8 mouse cellular contexts compared by ENCODE assay signal in the genomic region with DNA sequence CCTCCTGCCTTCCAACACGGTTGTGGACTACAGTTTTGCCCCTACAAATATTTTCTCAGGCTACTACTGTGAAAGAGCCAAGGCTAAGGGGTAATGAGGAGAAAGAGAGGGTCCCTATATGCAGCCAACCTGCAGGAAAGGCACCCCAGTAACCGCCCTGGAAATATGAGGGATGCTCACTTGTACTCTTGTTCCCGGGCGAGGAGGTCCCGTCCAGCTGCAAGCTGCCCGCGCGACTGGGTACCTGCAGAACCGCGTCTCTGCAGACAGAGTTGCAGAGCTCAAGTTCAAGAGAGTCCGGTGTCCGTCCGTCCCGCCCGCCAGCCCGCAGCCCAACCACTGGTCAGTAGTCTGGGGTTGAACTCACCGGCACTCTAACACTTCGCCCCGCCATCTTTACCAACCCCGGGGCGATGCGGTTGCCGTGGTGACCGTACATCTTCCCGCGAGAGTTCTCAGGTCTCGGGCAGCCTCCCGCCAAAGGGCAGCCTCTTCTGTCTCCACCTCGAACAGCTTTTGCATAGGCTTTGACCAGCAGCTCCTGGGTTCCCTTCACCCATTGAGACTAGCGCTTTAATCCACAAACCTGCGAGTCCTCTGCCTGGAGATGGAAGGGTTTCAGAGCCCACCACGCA. TPM values are rescaled to one million over a fixed set of nuclear protein-coding genes. Genes with fewer than 3 reads are reported as not detected.
DNase-seq lines count a peak whose midpoint lies in the region; ATAC-seq and TF ChIP-seq lines count a peak whose summit lies in the region.

No protein-coding gene starts in this region.

- DNase-seq in CH12.LX (ENCODE audit: extremely low read depth), result peak; percentile 93
- DNase-seq in c-Kit-positive CD71-positive TER-119-negative erythroid progenitor cells, embryonic 14.5 days (ENCODE audit: low read depth), result peak; percentile 92
- peak; percentile 95 to 96 for DNase-seq in heart, postnatal 10 days
- peak; percentile 87 for DNase-seq in large intestine, adult 2 months (ENCODE audit: low read depth, low spot score)
- peak; percentile 94 for DNase-seq in liver, postnatal 0 days
- peak; percentile 95 for DNase-seq in testis, postnatal 10 days (ENCODE audit: low spot score)

- TF ChIP-seq RAD21 in CH12.LX (IDR thresholded peaks at IDR 0.05; ENCODE audit: low read depth, low read length), result no peak

- intact Hi-C loops in heart, postnatal 10 days (cut with DNase I), result no loop called here

- dilution Hi-C loops in CH12.LX (cut with MboI; ENCODE audit: extremely low pct_ligation_motif_present, extremely low pct_unique_long_range_greater_than_20kb, low sequenced_read_pairs), result no loop called here

- H3K79me2 ChIP-seq in CH12.LX (replicated peaks; ENCODE audit: control insufficient read depth, extremely low read depth, insufficient read depth, poor library complexity, severe bottlenecking), result peaks cover 8% of the 10 kb centered on the region

- ATAC-seq in forebrain, embryonic 12.5 days (ENCODE audit: low FRiP score), result peak; percentile 96
- ATAC-seq in liver, postnatal 0 days, result peak; percentile 98
- ATAC-seq in neural tube, embryonic 14.5 days (ENCODE audit: low read depth), result peak; percentile 95

- 0% methylated on average over 32 of the region's 32 CpGs for WGBS in forebrain, embryonic 12.5 days
- WGBS in large intestine, adult 2 months, result under 1% methylated on average over 32 of the region's 32 CpGs
- WGBS in liver, postnatal 0 days (ENCODE audit: insufficient replicate concordance), result under 1% methylated on average over 32 of the region's 32 CpGs
- under 1% methylated on average over 32 of the region's 32 CpGs for WGBS in neural tube, embryonic 14.5 days

- H3K9me3 ChIP-seq in CH12.LX (replicated peaks; ENCODE audit: low read length), result no peaks in the 10 kb centered on the region
- no peaks in the 10 kb centered on the region for H3K9me3 ChIP-seq in forebrain, embryonic 12.5 days
- no peaks in the 10 kb centered on the region for H3K9me3 ChIP-seq in liver, postnatal 0 days (ENCODE audit: low read length)
- no peaks in the 10 kb centered on the region for H3K9me3 ChIP-seq in neural tube, embryonic 14.5 days (ENCODE audit: control insufficient read depth, low read length)

- H3K27me3 ChIP-seq in CH12.LX (replicated peaks), result no peaks in the 10 kb centered on the region
- no peaks in the 10 kb centered on the region for H3K27me3 ChIP-seq in forebrain, embryonic 12.5 days
- no peaks in the 10 kb centered on the region for H3K27me3 ChIP-seq in liver, postnatal 0 days (ENCODE audit: insufficient read depth, low read length)
- H3K27me3 ChIP-seq in neural tube, embryonic 14.5 days (ENCODE audit: control insufficient read depth, insufficient read depth, low read length), result no peaks in the 10 kb centered on the region

- in situ Hi-C loops in CH12.LX (cut with MboI; ENCODE audit: low pct_ligation_motif_present, low pct_unique_long_range_greater_than_20kb, low sequenced_read_pairs), result loop anchor here (5.0 kb wide), 1 partner anchor 36 kb away; no protein-coding TSS in a partner anchor

- peak; percentile 89 for TF ChIP-seq POLR2A in CH12.LX (IDR thresholded peaks at IDR 0.05; ENCODE audit: low read depth, low read length)

- peaks cover 4 to 13% of the 10 kb centered on the region in 2 experiments for H3K36me3 ChIP-seq in CH12.LX (replicated peaks in 1 of 2; ENCODE audit: control insufficient read depth in 1 of 2, insufficient read depth in 1 of 2, low read length in 1 of 2)
- H3K36me3 ChIP-seq in forebrain, embryonic 12.5 days (replicated peaks), result peaks cover 10% of the 10 kb centered on the region
- H3K36me3 ChIP-seq in liver, postnatal 0 days (replicated peaks; ENCODE audit: insufficient read depth, low read length), result no peaks in the 10 kb centered on the region
- no peaks in the 10 kb centered on the region for H3K36me3 ChIP-seq in neural tube, embryonic 14.5 days (ENCODE audit: control insufficient read depth, insufficient read depth, low read length)

- peak overlapping the region; percentile 89 for H3K9ac ChIP-seq in CH12.LX (ENCODE audit: insufficient read depth, low read depth)
- peak overlapping the region; percentile 81 for H3K9ac ChIP-seq in forebrain, embryonic 12.5 days
- peak overlapping the region; percentile 57 for H3K9ac ChIP-seq in liver, postnatal 0 days (replicated peaks)
- peak overlapping the region; percentile 62 for H3K9ac ChIP-seq in neural tube, embryonic 14.5 days (replicated peaks; ENCODE audit: low read depth, low read length)

- H3K4me1 ChIP-seq in CH12.LX (ENCODE audit: control insufficient read depth in 1 of 2, insufficient read depth in 2 of 2), result peaks cover 10 to 46% of the 10 kb centered on the region in 2 experiments
- H3K4me1 ChIP-seq in forebrain, embryonic 12.5 days, result peaks cover 15% of the 10 kb centered on the region
- H3K4me1 ChIP-seq in liver, postnatal 0 days (ENCODE audit: insufficient read depth), result peaks cover 11% of the 10 kb centered on the region
- H3K4me1 ChIP-seq in neural tube, embryonic 14.5 days (ENCODE audit: control insufficient read depth, insufficient read depth, low read length), result peaks cover 9% of the 10 kb centered on the region

- peak overlapping the region; percentile 99 for H3K4me2 ChIP-seq in CH12.LX (ENCODE audit: insufficient read depth, low read depth, poor library complexity, severe bottlenecking)
- peak overlapping the region; percentile 73 for H3K4me2 ChIP-seq in forebrain, embryonic 12.5 days
- H3K4me2 ChIP-seq in liver, postnatal 0 days (ENCODE audit: low read depth, low read length), result peak overlapping the region; percentile 88
- peak overlapping the region; percentile 58 for H3K4me2 ChIP-seq in neural tube, embryonic 14.5 days (ENCODE audit: low read depth, low read length)

- no peak for TF ChIP-seq CTCF in CH12.LX (conservative IDR thresholded peaks at IDR 0.05 in 1 of 2, IDR thresholded peaks at IDR 0.05 in 1 of 2; ENCODE audit: low read depth in 2 of 2, low read length in 2 of 2)
- TF ChIP-seq CTCF in liver, postnatal 0 days (IDR thresholded peaks at IDR 0.05; ENCODE audit: low read depth), result no peak

- peak overlapping the region; percentile 95 for H3K27ac ChIP-seq in CH12.LX (ENCODE audit: insufficient read depth, low read depth)
- peak overlapping the region; percentile 91 for H3K27ac ChIP-seq in forebrain, embryonic 12.5 days
- H3K27ac ChIP-seq in liver, postnatal 0 days (ENCODE audit: low read depth), result peak overlapping the region; percentile 67
- peak overlapping the region; percentile 83 for H3K27ac ChIP-seq in neural tube, embryonic 14.5 days (ENCODE audit: low read depth, low read length)

- H3K4me3 ChIP-seq in CH12.LX (replicated peaks in 1 of 3; ENCODE audit: low read depth in 2 of 3, low read length in 2 of 3, poor library complexity in 1 of 3), result peak overlapping the region; percentile 66 to 83 (median 82)
- H3K4me3 ChIP-seq in forebrain, embryonic 12.5 days (replicated peaks), result peak overlapping the region; percentile 81
- H3K4me3 ChIP-seq in liver, postnatal 0 days (ENCODE audit: low read depth, low read length), result peak overlapping the region; percentile 82
- peak overlapping the region; percentile 70 for H3K4me3 ChIP-seq in neural tube, embryonic 14.5 days (ENCODE audit: low read depth, low read length)

- no peak for TF ChIP-seq EP300 in CH12.LX (IDR thresholded peaks at IDR 0.05; ENCODE audit: low read length)
- TF ChIP-seq EP300 in liver, postnatal 0 days (IDR thresholded peaks at IDR 0.05; ENCODE audit: low read depth), result no peak; the same call in 1 of the 2 replicates

TF ChIP-seq in CH12.LX, 34 proteins besides CTCF, POLR2A, EP300 and RAD21 (continues in another document):
- TF ChIP-seq CHD2 (IDR thresholded peaks at IDR 0.05; ENCODE audit: low read length), result peak; percentile 97
- peak; percentile 58; the same call in 1 of the 2 replicates for TF ChIP-seq MAX (IDR thresholded peaks at IDR 0.05; ENCODE audit: low read length)
- 0 out of 2 replicates have a peak, but pooled peaks have one; percentile 42 for TF ChIP-seq POLR2AphosphoS2 (IDR thresholded peaks at IDR 0.05; ENCODE audit: low read depth, low read length)
- 0 out of 2 replicates have a peak, but pooled peaks have one; percentile 23 for TF ChIP-seq MAZ (IDR thresholded peaks at IDR 0.05; ENCODE audit: low read depth, low read length)
- peak; percentile 79; the same call in 1 of the 2 replicates for TF ChIP-seq NELFE (IDR thresholded peaks at IDR 0.05; ENCODE audit: low read depth, low read length)
- peak; percentile 75 for TF ChIP-seq MXI1 (IDR thresholded peaks at IDR 0.05; ENCODE audit: low read depth, low read length)
- TF ChIP-seq ELF1 (IDR thresholded peaks at IDR 0.05; ENCODE audit: low read depth, low read length), result no peak
- no peak for TF ChIP-seq USF1 (IDR thresholded peaks at IDR 0.05; ENCODE audit: low read depth, low read length)

RNA-seq across cellular contexts. Expression of gene Tex9, which starts 0.3 kb away (rescaled TPM):
- 12.7 and 16.7 TPM in 2 replicates for total RNA-seq in CH12.LX (2012; rRNA removed)
- total RNA-seq in CH12.LX (2014; rRNA removed), result 12.1 and 17.0 TPM in 2 replicates
- 27.4 and 29.2 TPM in 2 replicates for polyA plus RNA-seq in CH12.LX (2012; ENCODE audit: insufficient read length, low read depth)
- polyA plus RNA-seq in forebrain, embryonic 12.5 days (2016; fragmentation: Nextera tagmentation; extraction: Ambion mirVana), result 77.6 and 80.9 TPM in 2 replicates
- 1 to 10 TPM; 4.2 to 4.7 TPM for total RNA-seq in heart, postnatal 10 days (2021)
- 0.97 and 1.4 TPM in 2 replicates for polyA plus RNA-seq in large intestine, adult 2 months (2012; rRNA removed)
- polyA plus RNA-seq in liver, postnatal 0 days (2015; fragmentation: Nextera tagmentation; extraction: Ambion mirVana), result 4.1 and 4.9 TPM in 2 replicates
- 26.8 and 32.2 TPM in 2 replicates for polyA plus RNA-seq in neural tube, embryonic 14.5 days (2014; fragmentation: Nextera tagmentation; extraction: Ambion mirVana)

RNA-seq across cellular contexts. Expression of gene Rfx7, which starts 40.4 kb away (rescaled TPM):
- total RNA-seq in CH12.LX (2012; rRNA removed) (18.4 and 21.0 TPM in 2 replicates), CH12.LX (2014; rRNA removed) (27.3 and 30.0 TPM in 2 replicates)
- polyA plus RNA-seq in CH12.LX (2012; ENCODE audit: insufficient read length, low read depth), result 42.2 and 49.9 TPM in 2 replicates
- polyA plus RNA-seq in forebrain, embryonic 12.5 days (2016; fragmentation: Nextera tagmentation; extraction: Ambion mirVana), result 24.4 and 24.5 TPM in 2 replicates
- total RNA-seq in heart, postnatal 10 days (2021), result 10 to 100 TPM; 15.3 to 16.5 TPM
- 4.5 and 8.2 TPM in 2 replicates for polyA plus RNA-seq in large intestine, adult 2 months (2012; rRNA removed)
- polyA plus RNA-seq in liver, postnatal 0 days (2015; fragmentation: Nextera tagmentation; extraction: Ambion mirVana), result 2.5 TPM in 2 replicates
- 27.5 and 29.9 TPM in 2 replicates for polyA plus RNA-seq in neural tube, embryonic 14.5 days (2014; fragmentation: Nextera tagmentation; extraction: Ambion mirVana)

RNA-seq across cellular contexts. Expression of gene Mns1, which starts 53.9 kb away (rescaled TPM):
- total RNA-seq in CH12.LX (2012; rRNA removed) (19.4 and 32.2 TPM in 2 replicates), CH12.LX (2014; rRNA removed) (16.7 and 19.8 TPM in 2 replicates)
- polyA plus RNA-seq in CH12.LX (2012; ENCODE audit: insufficient read length, low read depth), result 66.0 and 87.7 TPM in 2 replicates
- 44.7 and 51.6 TPM in 2 replicates for polyA plus RNA-seq in forebrain, embryonic 12.5 days (2016; fragmentation: Nextera tagmentation; extraction: Ambion mirVana)
- under 1 TPM; 0.72 to 0.87 TPM for total RNA-seq in heart, postnatal 10 days (2021)
- 0.40 and 0.43 TPM in 2 replicates for polyA plus RNA-seq in large intestine, adult 2 months (2012; rRNA removed)
- polyA plus RNA-seq in liver, postnatal 0 days (2015; fragmentation: Nextera tagmentation; extraction: Ambion mirVana), result 36.4 and 41.9 TPM in 2 replicates
- 3.7 and 5.7 TPM in 2 replicates for polyA plus RNA-seq in neural tube, embryonic 14.5 days (2014; fragmentation: Nextera tagmentation; extraction: Ambion mirVana)

Comparison
In these comparisons a context has a peak if more than half of its experiments do, and no peak if none do; other contexts are left out.
1. Peak in every context shown above with its lines: DNase-seq, ATAC-seq, H3K4me3 ChIP-seq and H3K27ac ChIP-seq.